Mouse (Mus musculus) spleen, postnatal 0 days (tissue): ENCODE results near the gene Prpf38a. TPM values are rescaled to one million over a fixed set of nuclear protein-coding genes. Genes with fewer than 3 reads are reported as not detected.

ENCODE experiments used
- polyA plus RNA-seq: library from polyadenylated mRNA; unstranded; fragments of >200 nt; fragmentation: Nextera tagmentation; extraction: Ambion mirVana; gene quantifications from 2 replicates; pipeline ENCODE4 v1.2.1, GENCODE M21; 2015

Gene Prpf38a
- 50.2 and 50.6 TPM in 2 replicates for polyA plus RNA-seq

GRCm38 (mm10) chr4:108578840-108579742, at the start of gene Prpf38a, which contains the start of gene Orc1:
Prpf38a (minus strand) TSS chr4:108579336.
Orc1 (plus strand) TSS chr4:108579423.

DNA sequence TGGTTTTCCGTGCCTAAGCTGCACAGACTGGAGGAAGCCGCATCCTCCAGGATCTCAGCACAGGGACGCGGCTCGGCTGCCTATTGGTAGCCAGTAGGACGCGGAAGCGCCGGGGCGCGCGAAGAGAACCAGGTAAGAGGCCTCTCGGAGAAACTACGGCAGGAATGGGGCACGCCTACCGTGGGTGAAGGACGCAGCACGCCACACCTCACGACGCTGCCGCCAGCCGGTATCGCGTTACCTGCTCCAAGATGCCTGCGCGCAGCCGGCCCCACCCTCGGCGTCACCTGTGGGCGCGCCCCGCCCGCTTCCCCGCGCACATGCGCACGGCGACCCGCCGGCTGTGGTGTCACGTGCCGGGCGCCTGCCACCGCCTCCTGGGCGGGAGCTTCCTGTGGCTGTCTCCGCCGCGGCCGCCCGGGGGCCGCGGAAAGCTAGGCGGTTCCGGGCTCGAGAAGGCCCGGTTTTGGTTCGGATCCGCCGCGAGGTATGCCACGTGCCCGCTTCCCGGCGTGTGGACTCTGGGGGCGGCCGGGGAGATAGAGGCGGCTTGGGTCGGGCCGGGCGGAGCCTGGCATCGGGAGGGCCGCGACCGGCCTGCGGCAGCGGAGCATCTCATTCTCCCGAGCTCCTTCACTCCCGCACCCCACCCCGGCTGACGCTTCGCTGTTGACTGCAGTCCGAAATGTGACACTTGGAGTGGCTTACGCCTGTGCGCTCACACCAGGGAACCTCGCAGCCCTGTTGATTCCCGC, 40.6 kb upstream of the Prpf38a start, which contains the start of gene Cc2d1b:
Gene Cc2d1b, plus strand, starts transcription at position 354 of the 755 bp plus-strand sequence.

Other genes starting within 250 kb of the Prpf38a start
- not detected in 2 replicates for gene Shisal2a, start 196.0 kb downstream of the Prpf38a start, polyA plus RNA-seq
- 11.6 and 13.9 TPM in 2 replicates for gene Gpx7, start 172.4 kb downstream of the Prpf38a start, polyA plus RNA-seq
- gene Tut4, start 119.9 kb downstream of the Prpf38a start, polyA plus RNA-seq = 37.6 and 41.7 TPM in 2 replicates
- gene Orc1, start 87 bp upstream of the Prpf38a start, polyA plus RNA-seq = 19.4 and 22.1 TPM in 2 replicates
- 13.5 and 16.7 TPM in 2 replicates for gene Cc2d1b, start 40.6 kb upstream of the Prpf38a start, polyA plus RNA-seq
- gene 3110021N24Rik, start 140.3 kb upstream of the Prpf38a start, polyA plus RNA-seq = 0.64 and 1.2 TPM in 2 replicates
- 1.2 and 1.6 TPM in 2 replicates for gene Zfyve9, start 201.5 kb upstream of the Prpf38a start, polyA plus RNA-seq